Mouse (Mus musculus): ENCODE measurements around the gene 2700049A03Rik. TPM values are rescaled to one million over a fixed set of nuclear protein-coding genes. Genes with fewer than 3 reads are reported as not detected.
A peak's percentile ranks its signal among the peaks of the same experiment; 100 is the strongest.

The 2700049A03Rik gene
- polyA plus RNA-seq, 1 experiment from 2014 or later = 11.3 TPM

- Histone ChIP-seq H3K4me2 (ENCODE audit: low read depth, low read length) (peak overlapping the region; percentile 77), H3K9me3 (replicated peaks; ENCODE audit: control insufficient read depth, low read length) (no peaks in the 10 kb centered on the region), H3K9ac (ENCODE audit: low read length) (peak overlapping the region; percentile 54), H3K27ac (ENCODE audit: low read length) (no peak overlapping the region), H3K4me3 (replicated peaks; ENCODE audit: low read length) (peak overlapping the region; percentile 98), H3K27me3 (ENCODE audit: control insufficient read depth, insufficient read depth, low read length) (no peaks in the 10 kb centered on the region), H3K4me1 (ENCODE audit: control insufficient read depth, insufficient read depth, low read length) (peaks cover 16% of the 10 kb centered on the region), H3K36me3 (ENCODE audit: control insufficient read depth, insufficient read depth, low read length) (peaks cover 3% of the 10 kb centered on the region; the same call in 1 of the 2 replicates)
- no peak for ATAC-seq (ENCODE audit: insufficient read depth, low FRiP score)
- 26% methylated on average over 5 of the region's 5 CpGs for WGBS
Measured at GRCm38 (mm10) chr12:71135581-71135980, 1.1 kb upstream of the 2700049A03Rik start.

DNA sequence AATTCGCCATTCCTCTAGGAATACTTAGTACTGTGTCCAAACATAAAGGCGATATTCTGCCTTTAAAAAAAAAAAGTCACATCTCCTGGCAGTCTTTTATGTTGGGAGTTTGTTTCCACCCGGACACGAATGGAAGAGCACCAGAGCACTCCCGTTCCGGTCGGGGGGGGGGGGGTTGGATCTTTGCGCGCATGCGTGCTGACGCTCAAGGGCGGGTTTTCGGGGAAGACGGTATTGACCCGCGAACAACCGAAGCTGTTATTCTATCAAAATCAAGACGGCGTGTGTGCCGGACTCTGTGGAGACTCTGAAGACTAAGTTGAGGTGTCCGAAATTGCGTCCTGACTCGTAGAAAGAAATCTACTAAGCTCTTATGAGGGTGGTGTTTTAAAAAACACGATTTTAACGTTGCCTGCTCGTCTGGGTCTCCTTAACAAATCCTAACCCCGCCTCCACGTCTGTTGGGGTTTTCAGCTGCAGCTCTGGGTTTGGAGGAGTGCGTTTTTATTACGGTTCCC lies 385 bp downstream of the 2700049A03Rik start:
- peaks cover 3% of the 10 kb centered on the region; the same call in 1 of the 2 replicates for H3K36me3 ChIP-seq (ENCODE audit: control insufficient read depth, insufficient read depth, low read length)
- peak overlapping the region; percentile 98 for H3K4me3 ChIP-seq (replicated peaks; ENCODE audit: low read length)
- H3K27ac ChIP-seq (ENCODE audit: low read length) = peak overlapping the region; percentile 79
- peak overlapping the region; percentile 96 for H3K4me2 ChIP-seq (ENCODE audit: low read depth, low read length)
- H3K4me1 ChIP-seq (ENCODE audit: control insufficient read depth, insufficient read depth, low read length) = peaks cover 16% of the 10 kb centered on the region
- no peaks in the 10 kb centered on the region for H3K9me3 ChIP-seq (replicated peaks; ENCODE audit: control insufficient read depth, low read length)
- ATAC-seq (ENCODE audit: insufficient read depth, low FRiP score) = peak; percentile 86
- peak overlapping the region; percentile 96 for H3K9ac ChIP-seq (ENCODE audit: low read length)
- WGBS = under 1% methylated on average over 30 of the region's 30 CpGs
- H3K27me3 ChIP-seq (ENCODE audit: control insufficient read depth, insufficient read depth, low read length) = no peaks in the 10 kb centered on the region

- WGBS = 1% methylated on average over 11 of the region's 11 CpGs
Measured at GRCm38 (mm10) chr12:71137686-71138085, 1.0 kb downstream of the 2700049A03Rik start.

DNA sequence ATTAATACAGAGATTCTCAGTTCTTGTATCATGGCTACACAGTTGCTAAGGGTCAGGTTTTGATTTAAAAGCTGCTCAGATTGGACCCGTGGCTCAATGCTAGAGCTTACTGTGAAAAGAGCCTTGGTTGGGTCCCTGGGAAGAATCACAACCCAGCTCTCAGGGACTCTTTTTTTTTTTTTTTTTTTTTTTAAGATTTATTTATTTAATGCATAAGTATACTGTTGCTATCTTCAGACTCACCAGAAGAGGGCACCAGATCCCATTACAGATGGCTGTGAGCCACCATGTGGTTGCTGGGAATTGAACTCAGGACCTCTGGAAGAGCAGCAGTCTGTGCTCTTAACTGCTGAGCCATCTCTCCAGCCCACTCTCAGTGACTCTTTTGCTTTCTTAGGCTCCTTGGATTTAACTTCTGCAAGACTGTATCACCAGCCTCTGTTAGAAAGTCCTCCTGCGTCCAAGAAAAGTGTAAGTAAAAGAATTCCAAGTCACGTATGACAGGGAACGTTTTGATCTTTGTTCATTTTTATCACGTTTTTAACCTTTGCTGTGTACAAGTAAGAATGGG lies 2.7 kb downstream of the 2700049A03Rik start:
- H3K36me3 ChIP-seq (ENCODE audit: control insufficient read depth, insufficient read depth, low read length) = peaks cover 8% of the 10 kb centered on the region; the same call in 1 of the 2 replicates
- WGBS = 82% methylated on average over 5 of the region's 5 CpGs

More at GRCm38 (mm10) chr12:71137686-71138085, 1.0 kb downstream of the 2700049A03Rik start:
- Histone ChIP-seq H3K9me3 (replicated peaks; ENCODE audit: control insufficient read depth, low read length) (no peaks in the 10 kb centered on the region), H3K27me3 (ENCODE audit: control insufficient read depth, insufficient read depth, low read length) (no peaks in the 10 kb centered on the region), H3K4me1 (ENCODE audit: control insufficient read depth, insufficient read depth, low read length) (peaks cover 16% of the 10 kb centered on the region), H3K4me2 (ENCODE audit: low read depth, low read length) (peak overlapping the region; percentile 96), H3K9ac (ENCODE audit: low read length) (peak overlapping the region; percentile 76), H3K36me3 (ENCODE audit: control insufficient read depth, insufficient read depth, low read length) (peaks cover 3% of the 10 kb centered on the region; the same call in 1 of the 2 replicates), H3K27ac (ENCODE audit: low read length) (no peak overlapping the region; the same call in 1 of the 2 replicates), H3K4me3 (replicated peaks; ENCODE audit: low read length) (peak overlapping the region; percentile 98)
- no peak for ATAC-seq (ENCODE audit: insufficient read depth, low FRiP score)

DNA sequence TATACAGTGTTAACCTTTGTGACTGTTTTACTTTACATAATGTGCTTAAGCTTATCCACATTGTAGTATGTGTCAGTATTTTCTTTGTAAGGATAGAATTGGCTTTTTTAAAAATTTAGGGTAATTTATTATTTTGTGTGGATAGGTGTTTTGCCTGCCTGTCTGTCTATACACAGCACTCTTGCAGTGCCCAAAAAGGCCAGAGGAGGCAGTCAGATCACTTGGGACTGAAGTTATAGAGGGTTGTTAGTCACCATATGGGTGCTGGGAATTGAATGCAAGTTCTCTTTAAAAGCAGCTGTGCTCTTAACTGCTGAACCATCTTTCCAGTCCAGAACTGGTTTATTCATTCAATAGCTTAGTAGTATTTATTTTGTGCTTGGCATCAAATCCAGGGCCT lies 4.5 kb downstream of the 2700049A03Rik start:
- Histone ChIP-seq H3K27me3 (ENCODE audit: control insufficient read depth, insufficient read depth, low read length) (no peaks in the 10 kb centered on the region), H3K36me3 (ENCODE audit: control insufficient read depth, insufficient read depth, low read length) (peaks cover 13% of the 10 kb centered on the region; the same call in 1 of the 2 replicates), H3K4me1 (ENCODE audit: control insufficient read depth, insufficient read depth, low read length) (peaks cover 10% of the 10 kb centered on the region), H3K4me3 (replicated peaks; ENCODE audit: low read length) (no peak overlapping the region), H3K4me2 (ENCODE audit: low read depth, low read length) (no peak overlapping the region), H3K9me3 (replicated peaks; ENCODE audit: control insufficient read depth, low read length) (no peaks in the 10 kb centered on the region), H3K27ac (ENCODE audit: low read length) (no peak overlapping the region), H3K9ac (ENCODE audit: low read length) (no peak overlapping the region)
- ATAC-seq (ENCODE audit: insufficient read depth, low FRiP score) = no peak

More for the DNA sequence above, 2.7 kb downstream of the 2700049A03Rik start:
- H3K9ac ChIP-seq (ENCODE audit: low read length) = no peak overlapping the region
- H3K4me2 ChIP-seq (ENCODE audit: low read depth, low read length) = no peak overlapping the region
- no peak overlapping the region for H3K4me3 ChIP-seq (replicated peaks; ENCODE audit: low read length)
- no peaks in the 10 kb centered on the region for H3K27me3 ChIP-seq (ENCODE audit: control insufficient read depth, insufficient read depth, low read length)
- no peaks in the 10 kb centered on the region for H3K9me3 ChIP-seq (replicated peaks; ENCODE audit: control insufficient read depth, low read length)
- H3K27ac ChIP-seq (ENCODE audit: low read length) = no peak overlapping the region
- no peak for ATAC-seq (ENCODE audit: insufficient read depth, low FRiP score)
- H3K4me1 ChIP-seq (ENCODE audit: control insufficient read depth, insufficient read depth, low read length) = peaks cover 16% of the 10 kb centered on the region

DNA sequence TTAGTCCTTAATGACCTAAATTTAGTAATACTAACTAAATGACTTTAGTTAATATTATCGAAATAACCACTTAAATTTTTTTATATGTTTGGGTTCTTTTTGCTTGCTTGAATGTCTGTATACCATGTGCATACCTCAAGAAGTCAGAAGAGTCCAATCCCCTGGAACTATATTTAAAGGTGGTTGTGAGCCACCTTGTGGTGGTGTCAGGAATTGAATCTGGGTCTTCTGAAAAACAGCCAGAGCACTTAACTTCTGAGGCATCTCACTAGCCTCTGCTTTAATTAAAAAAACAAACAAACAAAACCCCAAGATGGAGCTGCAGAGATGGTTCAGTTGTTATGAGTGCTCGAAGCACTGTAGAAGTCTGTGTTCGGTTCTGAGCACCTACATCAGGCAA lies 11.0 kb downstream of the 2700049A03Rik start:
- H3K4me2 ChIP-seq (ENCODE audit: low read depth, low read length) = no peak overlapping the region
- 86% methylated on average over 3 of the region's 3 CpGs for WGBS
- H3K27ac ChIP-seq (ENCODE audit: low read length) = no peak overlapping the region
- H3K4me1 ChIP-seq (ENCODE audit: control insufficient read depth, insufficient read depth, low read length) = no peaks in the 10 kb centered on the region
- H3K9ac ChIP-seq (ENCODE audit: low read length) = no peak overlapping the region
- H3K36me3 ChIP-seq (ENCODE audit: control insufficient read depth, insufficient read depth, low read length) = peaks cover 21% of the 10 kb centered on the region
- H3K4me3 ChIP-seq (replicated peaks; ENCODE audit: low read length) = no peak overlapping the region
- no peaks in the 10 kb centered on the region for H3K27me3 ChIP-seq (ENCODE audit: control insufficient read depth, insufficient read depth, low read length)
- no peaks in the 10 kb centered on the region for H3K9me3 ChIP-seq (replicated peaks; ENCODE audit: control insufficient read depth, low read length)
- no peak for ATAC-seq (ENCODE audit: insufficient read depth, low FRiP score)

GRCm38 (mm10) chr12:71148801-71149200 lies 12.2 kb downstream of the 2700049A03Rik start:
- ATAC-seq (ENCODE audit: insufficient read depth, low FRiP score) = no peak
- WGBS = 96% methylated on average over 9 of the region's 9 CpGs

GRCm38 (mm10) chr12:71149456-71149855 lies 12.8 kb downstream of the 2700049A03Rik start:
- peaks cover 16% of the 10 kb centered on the region for H3K36me3 ChIP-seq (ENCODE audit: control insufficient read depth, insufficient read depth, low read length)

More at GRCm38 (mm10) chr12:71148801-71149200, 12.2 kb downstream of the 2700049A03Rik start:
- Histone ChIP-seq H3K27ac (ENCODE audit: low read length) (no peak overlapping the region), H3K36me3 (ENCODE audit: control insufficient read depth, insufficient read depth, low read length) (peaks cover 16% of the 10 kb centered on the region), H3K4me2 (ENCODE audit: low read depth, low read length) (no peak overlapping the region), H3K9me3 (replicated peaks; ENCODE audit: control insufficient read depth, low read length) (no peaks in the 10 kb centered on the region), H3K27me3 (ENCODE audit: control insufficient read depth, insufficient read depth, low read length) (no peaks in the 10 kb centered on the region), H3K4me3 (replicated peaks; ENCODE audit: low read length) (no peak overlapping the region), H3K9ac (ENCODE audit: low read length) (no peak overlapping the region), H3K4me1 (ENCODE audit: control insufficient read depth, insufficient read depth, low read length) (no peaks in the 10 kb centered on the region)

DNA sequence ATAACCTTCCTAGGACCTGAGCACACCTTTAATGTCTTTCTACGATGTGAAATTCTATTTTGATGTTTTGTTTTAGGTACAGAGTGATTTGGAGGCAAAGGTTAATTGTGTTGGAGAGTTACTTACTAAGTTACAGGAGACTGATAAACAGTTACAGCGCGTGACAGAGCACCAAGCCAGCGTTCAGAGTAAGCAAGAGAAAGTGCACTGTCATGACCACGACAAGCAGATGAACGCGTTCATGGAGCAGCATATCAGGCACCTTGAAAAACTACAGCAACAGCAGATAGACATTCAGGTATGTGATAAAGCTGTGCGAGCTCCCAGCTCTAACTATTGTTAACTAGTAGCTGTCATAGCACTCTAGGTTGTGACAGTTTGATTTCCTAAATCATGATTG lies 13.5 kb downstream of the 2700049A03Rik start:
- H3K4me3 ChIP-seq (replicated peaks; ENCODE audit: low read length) = no peak overlapping the region
- peaks cover 11% of the 10 kb centered on the region for H3K36me3 ChIP-seq (ENCODE audit: control insufficient read depth, insufficient read depth, low read length)
- WGBS = 87% methylated on average over 8 of the region's 8 CpGs

More at GRCm38 (mm10) chr12:71149456-71149855, 12.8 kb downstream of the 2700049A03Rik start:
- H3K4me3 ChIP-seq (replicated peaks; ENCODE audit: low read length) = no peak overlapping the region
- H3K9ac ChIP-seq (ENCODE audit: low read length) = no peak overlapping the region
- no peak overlapping the region for H3K27ac ChIP-seq (ENCODE audit: low read length)
- no peaks in the 10 kb centered on the region for H3K4me1 ChIP-seq (ENCODE audit: control insufficient read depth, insufficient read depth, low read length)
- WGBS = 82% methylated on average over 6 of the region's 6 CpGs
- ATAC-seq (ENCODE audit: insufficient read depth, low FRiP score) = no peak
- H3K9me3 ChIP-seq (replicated peaks; ENCODE audit: control insufficient read depth, low read length) = no peaks in the 10 kb centered on the region
- no peaks in the 10 kb centered on the region for H3K27me3 ChIP-seq (ENCODE audit: control insufficient read depth, insufficient read depth, low read length)
- no peak overlapping the region for H3K4me2 ChIP-seq (ENCODE audit: low read depth, low read length)

More for the DNA sequence above, 13.5 kb downstream of the 2700049A03Rik start:
- H3K9ac ChIP-seq (ENCODE audit: low read length) = no peak overlapping the region
- no peaks in the 10 kb centered on the region for H3K4me1 ChIP-seq (ENCODE audit: control insufficient read depth, insufficient read depth, low read length)
- no peak overlapping the region for H3K27ac ChIP-seq (ENCODE audit: low read length)
- H3K9me3 ChIP-seq (replicated peaks; ENCODE audit: control insufficient read depth, low read length) = no peaks in the 10 kb centered on the region
- no peak overlapping the region for H3K4me2 ChIP-seq (ENCODE audit: low read depth, low read length)
- no peaks in the 10 kb centered on the region for H3K27me3 ChIP-seq (ENCODE audit: control insufficient read depth, insufficient read depth, low read length)
- no peak for ATAC-seq (ENCODE audit: insufficient read depth, low FRiP score)

Measured in stomach, embryonic 16.5 days (tissue).